ENCODE assay signal across 7 mouse cellular contexts in the genomic region with DNA sequence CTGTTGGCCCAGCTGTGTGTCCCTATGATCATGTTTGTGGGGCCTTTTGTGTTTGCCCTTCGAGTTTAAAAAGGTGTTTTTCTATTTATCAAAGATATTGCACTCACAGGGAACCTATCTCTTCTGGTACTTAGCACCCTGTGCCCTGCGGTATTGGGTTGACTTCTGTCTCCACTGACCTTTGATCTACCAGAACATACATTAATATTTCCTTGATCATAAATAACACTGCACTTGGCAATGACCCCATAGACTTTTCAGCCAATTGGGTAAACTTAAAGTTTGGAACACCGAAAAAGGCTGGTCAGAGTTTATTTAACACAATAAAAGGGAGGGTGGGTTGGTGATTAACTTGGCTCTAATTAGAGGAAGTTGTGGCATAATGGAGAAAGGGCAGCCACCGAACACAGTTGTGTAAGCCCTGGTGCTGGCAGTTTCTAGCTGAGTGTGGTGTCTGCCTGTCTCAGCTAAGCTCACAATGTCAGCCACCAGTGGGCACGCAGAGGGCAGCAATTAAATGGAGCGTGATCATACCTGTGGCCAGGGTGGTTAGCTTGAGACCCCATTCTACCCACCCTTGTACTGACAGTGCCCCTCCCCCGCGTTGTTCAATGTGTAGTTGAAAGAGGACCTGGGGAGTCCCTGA. TPM values are rescaled to one million over a fixed set of nuclear protein-coding genes. Genes with fewer than 3 reads are reported as not detected.
DNase-seq lines count a peak whose midpoint lies in the region; ATAC-seq and TF ChIP-seq lines count a peak whose summit lies in the region.

No protein-coding gene starts in this region.

- 63% methylated on average over 8 of the region's 8 CpGs for WGBS in embryonic facial prominence, embryonic 12.5 days
- 59% methylated on average over 8 of the region's 8 CpGs for WGBS in intestine, embryonic 15.5 days
- WGBS in liver, embryonic 14.5 days (ENCODE audit: insufficient replicate concordance), result 45% methylated on average over 8 of the region's 8 CpGs
- WGBS in neural tube, embryonic 12.5 days, result 63% methylated on average over 8 of the region's 8 CpGs

- no peak for ATAC-seq in embryonic facial prominence, embryonic 12.5 days (ENCODE audit: insufficient number of reproducible peaks, insufficient read depth, low FRiP score, low TSS enrichment)
- peak; percentile 79 for ATAC-seq in intestine, embryonic 15.5 days
- no peak for ATAC-seq in liver, embryonic 14.5 days (ENCODE audit: insufficient read depth)
- peak; percentile 14; the same call in 1 of the 2 replicates for ATAC-seq in neural tube, embryonic 12.5 days (ENCODE audit: low FRiP score, low read depth)

- no peak for TF ChIP-seq CTCF in liver, embryonic 14.5 days (IDR thresholded peaks at IDR 0.05; ENCODE audit: low read depth)

- H3K4me2 ChIP-seq in embryonic facial prominence, embryonic 12.5 days (replicated peaks), result peak overlapping the region; percentile 76
- peak overlapping the region; percentile 80 for H3K4me2 ChIP-seq in intestine, embryonic 15.5 days (replicated peaks)
- H3K4me2 ChIP-seq in liver, embryonic 14.5 days (ENCODE audit: low read depth), result peak overlapping the region; percentile 73
- peak overlapping the region; percentile 71; the same call in 1 of the 2 replicates for H3K4me2 ChIP-seq in neural tube, embryonic 12.5 days (replicated peaks)

- no peaks in the 10 kb centered on the region for H3K36me3 ChIP-seq in embryonic facial prominence, embryonic 12.5 days
- no peaks in the 10 kb centered on the region for H3K36me3 ChIP-seq in intestine, embryonic 15.5 days
- H3K36me3 ChIP-seq in liver, embryonic 14.5 days (replicated peaks; ENCODE audit: control insufficient read depth, insufficient read depth, low read depth), result no peaks in the 10 kb centered on the region
- no peaks in the 10 kb centered on the region for H3K36me3 ChIP-seq in neural tube, embryonic 12.5 days

- H3K9me3 ChIP-seq in embryonic facial prominence, embryonic 12.5 days, result no peaks in the 10 kb centered on the region
- no peaks in the 10 kb centered on the region for H3K9me3 ChIP-seq in intestine, embryonic 15.5 days
- H3K9me3 ChIP-seq in liver, embryonic 14.5 days (ENCODE audit: control insufficient read depth, low read length), result no peaks in the 10 kb centered on the region
- H3K9me3 ChIP-seq in neural tube, embryonic 12.5 days, result no peaks in the 10 kb centered on the region

- no peak overlapping the region for H3K27ac ChIP-seq in embryonic facial prominence, embryonic 12.5 days
- H3K27ac ChIP-seq in intestine, embryonic 15.5 days, result peak overlapping the region; percentile 67
- H3K27ac ChIP-seq in liver, embryonic 14.5 days, result no peak overlapping the region
- H3K27ac ChIP-seq in neural tube, embryonic 12.5 days, result no peak overlapping the region

- no peak for TF ChIP-seq EP300 in liver, embryonic 14.5 days (IDR thresholded peaks at IDR 0.05; ENCODE audit: low read depth)

- intact Hi-C loops in left cerebral cortex, postnatal 4 days (cut with DNase I), result loop anchor here (5.0 kb wide), 1 partner anchor 372 kb away; no protein-coding TSS in a partner anchor

- no peaks in the 10 kb centered on the region for H3K27me3 ChIP-seq in embryonic facial prominence, embryonic 12.5 days
- H3K27me3 ChIP-seq in intestine, embryonic 15.5 days (replicated peaks), result no peaks in the 10 kb centered on the region
- H3K27me3 ChIP-seq in liver, embryonic 14.5 days (ENCODE audit: control insufficient read depth, insufficient read depth, low read length), result no peaks in the 10 kb centered on the region
- no peaks in the 10 kb centered on the region for H3K27me3 ChIP-seq in neural tube, embryonic 12.5 days (replicated peaks)

- no peak overlapping the region for H3K9ac ChIP-seq in embryonic facial prominence, embryonic 12.5 days
- H3K9ac ChIP-seq in intestine, embryonic 15.5 days, result no peak overlapping the region
- H3K9ac ChIP-seq in liver, embryonic 14.5 days (replicated peaks), result no peak overlapping the region; the same call in 1 of the 2 replicates
- H3K9ac ChIP-seq in neural tube, embryonic 12.5 days, result no peak overlapping the region

- no peak overlapping the region for H3K4me3 ChIP-seq in embryonic facial prominence, embryonic 12.5 days
- no peak overlapping the region for H3K4me3 ChIP-seq in intestine, embryonic 15.5 days (replicated peaks)
- no peak overlapping the region for H3K4me3 ChIP-seq in liver, embryonic 14.5 days (ENCODE audit: insufficient read depth in 1 of 2, low read depth in 2 of 2, low read length in 2 of 2)
- H3K4me3 ChIP-seq in neural tube, embryonic 12.5 days, result no peak overlapping the region

- DNase-seq in left cerebral cortex, postnatal 4 days, result peak; percentile 9
- DNase-seq in left cerebral cortex, adult 8-10 months (ENCODE audit: low spot score in 2 of 2), result no peak
- DNase-seq in liver, embryonic 14.5 days (ENCODE audit: low read depth in 3 of 3, low spot score in 3 of 3), result peak in 1 of 3 experiments; percentile 2
- no peak for DNase-seq in gastrocnemius, adult 18-20 months (ENCODE audit: low spot score)

- H3K4me1 ChIP-seq in embryonic facial prominence, embryonic 12.5 days, result 0 out of 2 replicates have a peak, but pooled peaks cover 3% of the 10 kb centered on the region
- no peaks in the 10 kb centered on the region for H3K4me1 ChIP-seq in intestine, embryonic 15.5 days (replicated peaks)
- H3K4me1 ChIP-seq in liver, embryonic 14.5 days (replicated peaks; ENCODE audit: control insufficient read depth in 2 of 2, insufficient read depth in 2 of 2, low read length in 1 of 2), result no peaks in the 10 kb centered on the region
- no peaks in the 10 kb centered on the region for H3K4me1 ChIP-seq in neural tube, embryonic 12.5 days

RNA-seq across cellular contexts. Expression of a gene that starts 38.5 kb away (rescaled TPM):
- 10 to 100 TPM; 29.9 to 32.6 TPM for total RNA-seq in left cerebral cortex, postnatal 4 days (2021)
- total RNA-seq in left cerebral cortex, adult 8-10 months (2022), result 10 to 100 TPM; 23.4 to 28.3 (median 25.5) TPM
- 30.4 and 31.2 TPM in 2 replicates for polyA plus RNA-seq in embryonic facial prominence, embryonic 12.5 days (2016; fragmentation: Nextera tagmentation; extraction: Ambion mirVana)
- polyA plus RNA-seq in intestine, embryonic 15.5 days (2015; fragmentation: Nextera tagmentation; extraction: Ambion mirVana), result 39.5 and 41.5 TPM in 2 replicates
- polyA plus RNA-seq in liver, embryonic 14.5 days (2012; rRNA removed), result 9.4 and 9.5 TPM in 2 replicates
- 13.5 and 14.8 TPM in 2 replicates for polyA plus RNA-seq in liver, embryonic 14.5 days (2014; fragmentation: Nextera tagmentation; extraction: Ambion mirVana)
- polyA plus RNA-seq in neural tube, embryonic 12.5 days (2016; fragmentation: Nextera tagmentation; extraction: Ambion mirVana), result 34.0 and 42.6 TPM in 2 replicates
- 1 to 10 TPM; 4.0 to 4.5 TPM for total RNA-seq in gastrocnemius, adult 18-20 months (2021)

Comparison
In these comparisons a context has a peak if more than half of its experiments do, and no peak if none do; other contexts are left out.
1. ATAC-seq: peak in intestine, embryonic 15.5 days (single experiment) and neural tube, embryonic 12.5 days (single experiment); none in embryonic facial prominence, embryonic 12.5 days (single experiment) and liver, embryonic 14.5 days (single experiment).
2. Peak in every context shown above with its lines, with median percentiles within 50 percentile points of each other: H3K4me2 ChIP-seq.